Mouse (Mus musculus) forebrain, postnatal 0 days (tissue): ENCODE measurements around the gene Rasgrf2. TPM values are rescaled to one million over a fixed set of nuclear protein-coding genes. Genes with fewer than 3 reads are reported as not detected.

Experiments used
- ATAC-seq: fragments of 200-750 bp; cut with Nextera tagmentation; 2 replicates; pipeline ENCODE4 v1.8.0; 2017; ENCODE audit warnings: mild to moderate bottlenecking, moderate library complexity
- DNase-seq: peaks from one replicate; pipeline ENCODE4 v3.0.0-alpha.2; 2015
- H3K27ac ChIP-seq: fragments of 300-500 bp; sonication (generic); 2 replicates; pipeline ENCODE4 v1.5.1; 2014; ENCODE audit warnings: low read depth, mild to moderate bottlenecking, antibody characterized with exemption, low read length, moderate library complexity, mixed read lengths
- H3K27me3 ChIP-seq: fragments of 300-500 bp; sonication (generic); 2 replicates; pipeline ENCODE4 v1.6.1; 2014; ENCODE audit warnings: mild to moderate bottlenecking, low read length, mixed read lengths; ENCODE audit not compliant: insufficient read depth
- H3K36me3 ChIP-seq: fragments of 300-500 bp; sonication (generic); 2 replicates; pipeline ENCODE4 v1.6.1; 2014; ENCODE audit warnings: mild to moderate bottlenecking, moderate library complexity; ENCODE audit not compliant: insufficient read depth
- H3K4me1 ChIP-seq: fragments of 300-500 bp; sonication (generic); 2 replicates; pipeline ENCODE4 v1.6.1; 2014; ENCODE audit warnings: antibody characterized with exemption; ENCODE audit not compliant: insufficient read depth
- H3K4me2 ChIP-seq: fragments of 300-500 bp; sonication (generic); 2 replicates; pipeline ENCODE4 v1.6.1; 2014; ENCODE audit warnings: low read depth, mild to moderate bottlenecking, moderate library complexity
- H3K4me3 ChIP-seq: fragments of 300-500 bp; sonication (generic); 2 replicates; pipeline ENCODE4 v1.5.1; 2014; ENCODE audit warnings: low read depth, low read length, mixed read lengths
- H3K9ac ChIP-seq: fragments of 300-500 bp; sonication (generic); 2 replicates; pipeline ENCODE4 v1.6.1; 2014; ENCODE audit warnings: mild to moderate bottlenecking
- H3K9me3 ChIP-seq: fragments of 300-500 bp; sonication (generic); 2 replicates; pipeline ENCODE4 v1.6.1; 2016; ENCODE audit warnings: low read length
- CTCF ChIP-seq: sonication (generic); IDR thresholded peaks from 2 replicates; pipeline ENCODE4 v1.5.1; 2016; ENCODE audit warnings: antibody characterized with exemption, control low read depth, low read depth
- WGBS: fragments of 180-500 bp; shearing (Covaris S2); extraction: QIAGEN DNeasy Blood & Tissue Kit; methylation state at CpG from one replicate; pipeline ENCODE4 v1.1.7; 2014; 5-methylcytosine and 5-hydroxymethylcytosine counted together
- polyA plus RNA-seq: library from polyadenylated mRNA; unstranded; fragments of >200 nt; fragmentation: Nextera tagmentation; extraction: Ambion mirVana; gene quantifications from 2 replicates; pipeline ENCODE4 v1.2.1, GENCODE M21; 2015
- total RNA-seq: library from RNA; depleted of rRNA; stranded (reverse); fragments of >200 nt; gene quantifications from 2 replicates; pipeline ENCODE4 v1.2.3, GENCODE M21; 2014

Gene Rasgrf2
- total and polyA plus RNA-seq, 2 experiments from 2014 or later, result 7.0 to 63.5 TPM

- no peaks in the 10 kb centered on the region for H3K36me3 ChIP-seq
- no peak for TF ChIP-seq CTCF
- H3K4me3 ChIP-seq, result no peak overlapping the region
- DNase-seq (peak; percentile 9), ATAC-seq (peak; percentile 23; the same call in 1 of the 2 replicates)
- WGBS, result 69% methylated on average over 12 of the region's 12 CpGs
- no peaks in the 10 kb centered on the region for H3K9me3 ChIP-seq
- H3K27ac ChIP-seq, result no peak overlapping the region
- no peaks in the 10 kb centered on the region for H3K4me1 ChIP-seq
- no peak overlapping the region for H3K4me2 ChIP-seq
- no peaks in the 10 kb centered on the region for H3K27me3 ChIP-seq
- H3K9ac ChIP-seq, result no peak overlapping the region
Observed at GRCm38 (mm10) chr13:92095131-92096090, 36.0 kb downstream of the Rasgrf2 start.

- H3K4me2 ChIP-seq, result no peak overlapping the region
- H3K27ac ChIP-seq, result no peak overlapping the region
- 90% methylated on average over 6 of the region's 6 CpGs for WGBS
- no peaks in the 10 kb centered on the region for H3K9me3 ChIP-seq
- H3K27me3 ChIP-seq, result no peaks in the 10 kb centered on the region
- H3K36me3 ChIP-seq, result no peaks in the 10 kb centered on the region
- no peak overlapping the region for H3K9ac ChIP-seq
- no peaks in the 10 kb centered on the region for H3K4me1 ChIP-seq
- DNase-seq (no peak), ATAC-seq (no peak)
- H3K4me3 ChIP-seq, result no peak overlapping the region
- TF ChIP-seq CTCF, result no peak
Observed at GRCm38 (mm10) chr13:92093712-92094290, 37.7 kb downstream of the Rasgrf2 start.

- DNase-seq, result no peak
Observed at GRCm38 (mm10) chr13:92073111-92073510, 58.3 kb downstream of the Rasgrf2 start.

GRCm38 (mm10) chr13:92068651-92069050 is 62.8 kb downstream of the Rasgrf2 start:
- no peak overlapping the region for H3K27ac ChIP-seq
- H3K4me2 ChIP-seq, result no peak overlapping the region
- ATAC-seq (no peak), DNase-seq (no peak)
- no peak overlapping the region for H3K4me3 ChIP-seq
- no peaks in the 10 kb centered on the region for H3K36me3 ChIP-seq
- no peak for TF ChIP-seq CTCF
- no peaks in the 10 kb centered on the region for H3K9me3 ChIP-seq
- H3K9ac ChIP-seq, result no peak overlapping the region
- H3K27me3 ChIP-seq, result no peaks in the 10 kb centered on the region
- no peaks in the 10 kb centered on the region for H3K4me1 ChIP-seq

More at GRCm38 (mm10) chr13:92073111-92073510, 58.3 kb downstream of the Rasgrf2 start:
- no peak overlapping the region for H3K4me3 ChIP-seq
- 87% methylated on average over 1 of the region's 1 CpGs for WGBS
- H3K4me2 ChIP-seq, result no peak overlapping the region
- H3K36me3 ChIP-seq, result no peaks in the 10 kb centered on the region
- H3K9me3 ChIP-seq, result no peaks in the 10 kb centered on the region
- no peak for TF ChIP-seq CTCF
- no peak for ATAC-seq
- no peaks in the 10 kb centered on the region for H3K4me1 ChIP-seq
- H3K27me3 ChIP-seq, result no peaks in the 10 kb centered on the region
- H3K27ac ChIP-seq, result no peak overlapping the region
- no peak overlapping the region for H3K9ac ChIP-seq

GRCm38 (mm10) chr13:92067831-92068230 is 63.6 kb downstream of the Rasgrf2 start:
- WGBS, result 84% methylated on average over 2 of the region's 2 CpGs
- ATAC-seq, result no peak
- no peak overlapping the region for H3K9ac ChIP-seq
- no peak for DNase-seq
- H3K4me1 ChIP-seq, result no peaks in the 10 kb centered on the region
- H3K4me3 ChIP-seq, result no peak overlapping the region
- no peak for TF ChIP-seq CTCF
- H3K9me3 ChIP-seq, result no peaks in the 10 kb centered on the region
- no peaks in the 10 kb centered on the region for H3K27me3 ChIP-seq
- no peak overlapping the region for H3K27ac ChIP-seq
- H3K4me2 ChIP-seq, result no peak overlapping the region
- no peaks in the 10 kb centered on the region for H3K36me3 ChIP-seq

- no peaks in the 10 kb centered on the region for H3K4me1 ChIP-seq
- TF ChIP-seq CTCF, result no peak
- no peak overlapping the region for H3K4me2 ChIP-seq
- no peak overlapping the region for H3K4me3 ChIP-seq
- WGBS, result 90% methylated on average over 12 of the region's 12 CpGs
- no peak overlapping the region for H3K27ac ChIP-seq
- no peaks in the 10 kb centered on the region for H3K9me3 ChIP-seq
- no peak for DNase-seq
- H3K9ac ChIP-seq, result no peak overlapping the region
- ATAC-seq, result no peak
- H3K27me3 ChIP-seq, result no peaks in the 10 kb centered on the region
- no peaks in the 10 kb centered on the region for H3K36me3 ChIP-seq
Observed at GRCm38 (mm10) chr13:92053748-92054147, 77.7 kb downstream of the Rasgrf2 start.

GRCm38 (mm10) chr13:92053001-92053400 is 78.5 kb downstream of the Rasgrf2 start:
- Histone ChIP-seq H3K4me2 (no peak overlapping the region), H3K4me1 (no peaks in the 10 kb centered on the region), H3K27me3 (no peaks in the 10 kb centered on the region), H3K4me3 (no peak overlapping the region), H3K9me3 (no peaks in the 10 kb centered on the region), H3K9ac (no peak overlapping the region), H3K27ac (no peak overlapping the region), H3K36me3 (no peaks in the 10 kb centered on the region)
- no peak for TF ChIP-seq CTCF
- 90% methylated on average over 3 of the region's 3 CpGs for WGBS
- ATAC-seq (no peak), DNase-seq (no peak)
